Mouse (Mus musculus) hindlimb bud, embryonic 11.5 days (tissue): ENCODE measurements around the gene Gm21095.
"Not testable (repeated sequence)": the region's sequence is repeated elsewhere in the genome, so short reads cannot be mapped to it uniquely, and the experiment has no call there.

Source experiments
- DNase-seq: peaks from one replicate; pipeline ENCODE4 v3.0.0-alpha.2; 2012; ENCODE audit warnings: low read depth, low spot score; ENCODE audit errors: extremely low spot score

The Gm21095 gene

DNA sequence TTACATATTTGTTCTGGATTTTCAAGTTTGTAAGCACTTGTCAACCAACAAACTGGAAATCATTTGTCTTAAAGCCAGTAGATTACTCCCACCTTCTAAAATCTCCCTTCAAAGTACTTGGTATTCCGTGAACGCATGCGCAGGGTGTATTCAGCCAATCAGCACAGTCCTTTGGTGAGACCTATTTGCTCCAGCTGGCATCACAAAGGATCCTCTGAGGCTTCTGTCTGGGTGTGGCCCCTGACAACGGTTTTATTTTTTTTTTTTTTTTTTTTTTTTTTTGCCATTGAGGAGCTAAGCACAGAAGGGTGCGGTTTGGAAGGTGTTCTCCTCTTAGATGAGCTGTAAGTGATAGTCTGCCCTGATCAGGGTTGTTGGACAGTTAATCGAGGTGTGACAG is at the start of gene Gm21095:
Gene Gm21095, plus strand, starts transcription at position 301 of the 400 bp plus-strand sequence.
- DNase-seq, result not testable (repeated sequence)
